Mouse (Mus musculus) urinary bladder, postnatal 0 days (tissue): ENCODE measurements around the gene Ngrn. TPM values are rescaled to one million over a fixed set of nuclear protein-coding genes. Genes with fewer than 3 reads are reported as not detected.

Experiments used
- polyA plus RNA-seq: library from polyadenylated mRNA; unstranded; fragments of >200 nt; fragmentation: Nextera tagmentation; extraction: Ambion mirVana; gene quantifications from 2 replicates; pipeline ENCODE4 v1.2.1, GENCODE M21; 2015

Gene Ngrn
- 27.4 and 29.3 TPM in 2 replicates for polyA plus RNA-seq

GRCm38 (mm10) chr7:80260625-80261371, at the start of gene Ngrn:
Ngrn (plus strand) TSS chr7:80261215.

GRCm38 (mm10) chr7:80232489-80233029, 28.5 kb upstream of the Ngrn start, which contains the start of the genes Cib1 and Gdpgp1:
Cib1 (minus strand) TSS chr7:80232813.
Gdpgp1 (plus strand) TSS chr7:80232865.

DNA sequence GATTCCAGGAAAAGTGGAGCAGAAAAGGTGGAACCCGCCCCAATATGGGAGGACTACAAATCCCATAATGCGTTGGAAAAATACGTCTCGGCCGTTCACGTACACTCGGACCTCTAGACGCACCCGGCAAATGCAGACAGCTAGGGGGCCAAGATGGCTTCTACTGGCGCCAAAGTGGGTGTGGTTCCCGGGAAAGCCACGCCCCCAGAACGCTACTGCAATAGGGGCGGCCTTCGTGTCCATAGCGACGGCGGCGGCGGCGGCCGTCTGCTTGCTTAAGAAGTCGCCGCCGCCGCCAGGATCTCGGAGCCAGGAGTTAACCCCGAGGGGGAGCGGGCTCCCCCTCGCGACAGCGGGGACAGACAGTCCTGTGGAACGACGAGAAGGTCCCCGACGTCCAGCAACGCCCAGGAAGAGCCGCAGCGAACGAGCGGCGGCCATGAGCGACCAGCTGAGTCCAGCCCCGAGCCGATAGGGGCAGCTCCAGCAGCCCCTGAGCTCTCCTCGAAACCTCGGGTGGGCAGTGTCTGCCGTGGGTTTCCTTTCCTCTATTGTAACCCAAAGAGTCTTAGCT, 14.8 kb upstream of the Ngrn start, which contains the start of gene Ttll13:
Gene Ttll13 (plus strand): TSS at position 229 of the 574 bp plus-strand sequence.

DNA sequence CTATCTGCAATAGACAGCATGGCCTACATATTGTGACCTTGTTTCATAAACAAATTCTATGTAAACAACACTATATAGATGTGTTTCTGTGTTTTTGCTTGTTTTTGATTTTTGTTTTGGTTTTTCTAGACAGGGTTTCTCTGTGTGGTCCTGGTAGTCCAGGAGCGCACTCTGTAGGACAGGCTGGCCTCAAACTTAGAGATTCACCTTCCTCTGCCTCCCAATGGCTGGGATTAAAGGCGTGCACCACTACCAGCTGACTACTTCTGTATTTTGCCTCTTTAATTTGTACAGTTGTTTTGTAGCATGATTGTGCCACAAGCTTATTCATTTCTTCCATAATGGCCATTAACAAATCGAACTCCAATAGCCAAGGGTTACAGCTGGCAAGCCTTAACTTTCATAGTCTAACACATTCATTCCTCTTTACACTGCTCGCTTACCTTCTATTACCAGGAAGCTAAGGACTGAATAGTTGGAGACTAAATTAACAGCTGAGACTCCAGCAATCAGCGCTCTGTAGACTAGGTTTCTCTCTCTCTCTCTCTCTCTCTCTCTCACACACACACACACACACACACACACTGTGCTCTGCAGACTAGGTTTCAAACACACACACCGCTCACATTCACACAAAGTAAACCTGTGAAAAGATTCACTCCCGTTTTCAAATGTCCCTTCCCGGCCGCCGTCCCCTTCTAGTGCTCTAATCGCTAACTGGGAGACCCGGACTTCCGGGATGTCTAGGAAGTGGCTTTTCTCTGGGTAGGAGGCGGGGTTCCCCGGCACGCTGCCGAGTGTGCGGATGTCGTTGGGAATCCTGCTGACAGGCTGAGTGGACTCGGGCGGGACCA, 8.1 kb downstream of the Ngrn start, which contains the start of gene Vps33b:
Gene Vps33b (plus strand): TSS at position 753 of the 854 bp plus-strand sequence.

GRCm38 (mm10) chr7:80294062-80294763, 33.2 kb downstream of the Ngrn start, which contains the start of gene Prc1:
Prc1 (plus strand) TSS chr7:80294450.

Other genes with a start within 250 kb of the Ngrn start
- gene Zfp710, start 236.4 kb upstream of the Ngrn start, polyA plus RNA-seq, result 5.6 and 6.7 TPM in 2 replicates
- gene Idh2, start 145.8 kb upstream of the Ngrn start, polyA plus RNA-seq, result 198 and 204 TPM in 2 replicates
- 10.3 and 11.3 TPM in 2 replicates for gene Sema4b, start 74.4 kb upstream of the Ngrn start, polyA plus RNA-seq
- gene Cib1, start 28.4 kb upstream of the Ngrn start, polyA plus RNA-seq, result 60.7 and 74.1 TPM in 2 replicates
- 2.4 and 2.6 TPM in 2 replicates for gene Gdpgp1, start 28.4 kb upstream of the Ngrn start, polyA plus RNA-seq
- gene Ttll13, start 14.8 kb upstream of the Ngrn start, polyA plus RNA-seq, result 0.62 and 0.76 TPM in 2 replicates
- gene Vps33b, start 8.4 kb downstream of the Ngrn start, polyA plus RNA-seq, result 5.8 and 7.0 TPM in 2 replicates
- gene Prc1, start 33.2 kb downstream of the Ngrn start, polyA plus RNA-seq, result 25.5 and 45.7 TPM in 2 replicates
- 6.3 and 8.3 TPM in 2 replicates for gene Rccd1, start 63.2 kb downstream of the Ngrn start, polyA plus RNA-seq
- gene Unc45a, start 79.8 kb downstream of the Ngrn start, polyA plus RNA-seq, result 46.3 and 54.8 TPM in 2 replicates
- gene Hddc3, start 81.9 kb downstream of the Ngrn start, polyA plus RNA-seq, result 9.3 and 10.6 TPM in 2 replicates
- 9.3 and 9.4 TPM in 2 replicates for gene Man2a2, start 110.2 kb downstream of the Ngrn start, polyA plus RNA-seq
- 7.8 and 10.7 TPM in 2 replicates for gene Fes, start 126.7 kb downstream of the Ngrn start, polyA plus RNA-seq
- 14.8 and 15.7 TPM in 2 replicates for gene Furin, start 144.2 kb downstream of the Ngrn start, polyA plus RNA-seq